Mouse (Mus musculus) right cerebral cortex, postnatal 25 days (tissue): ENCODE results near the gene Magi3.

Experiments used
- DNase-seq: peaks from one replicate; pipeline ENCODE4 v3.0.0; 2022

Magi3 gene

GRCm38 (mm10) chr3:104019453-104019852 lies 200.7 kb downstream of the Magi3 start:
- DNase-seq = no peak

- no peak for DNase-seq
These were observed 202.2 kb downstream of the Magi3 start for GRCm38 (mm10) chr3:104017931-104018330.

- DNase-seq = no peak
These were observed 208.2 kb downstream of the Magi3 start for GRCm38 (mm10) chr3:104011972-104012371.

- no peak for DNase-seq
These were observed 210.1 kb downstream of the Magi3 start for GRCm38 (mm10) chr3:104009924-104010662.

GRCm38 (mm10) chr3:104007479-104007878 lies 212.7 kb downstream of the Magi3 start:
- no peak for DNase-seq

- no peak for DNase-seq
These were observed 213.2 kb downstream of the Magi3 start for GRCm38 (mm10) chr3:104006896-104007466.

GRCm38 (mm10) chr3:103998724-103999123 lies 221.4 kb downstream of the Magi3 start:
- no peak for DNase-seq

GRCm38 (mm10) chr3:103991271-103991670 lies 228.9 kb downstream of the Magi3 start:
- no peak for DNase-seq

- DNase-seq = no peak
These were observed 230.8 kb downstream of the Magi3 start for GRCm38 (mm10) chr3:103989352-103989751.

GRCm38 (mm10) chr3:103987831-103988432 lies 232.2 kb downstream of the Magi3 start:
- no peak for DNase-seq

- DNase-seq = no peak
These were observed 235.0 kb downstream of the Magi3 start for GRCm38 (mm10) chr3:103985194-103985593.

- no peak for DNase-seq
These were observed 235.6 kb downstream of the Magi3 start for GRCm38 (mm10) chr3:103984556-103984955.

- DNase-seq = no peak
These were observed 249.0 kb downstream of the Magi3 start for GRCm38 (mm10) chr3:103971157-103971556.

GRCm38 (mm10) chr3:103968701-103969100 lies 251.5 kb downstream of the Magi3 start:
- no peak for DNase-seq

GRCm38 (mm10) chr3:103967861-103968691 lies 252.1 kb downstream of the Magi3 start, which contains the start of gene Phtf1:
Gene Phtf1 (plus strand): TSS chr3:103968110.
- DNase-seq = peak; percentile 88

GRCm38 (mm10) chr3:103967231-103967630 lies 252.9 kb downstream of the Magi3 start:
- no peak for DNase-seq
